Mouse (Mus musculus): ENCODE results near the gene Fgfr2.

Fgfr2 gene

GRCm38 (mm10) chr7:132242617-132243141 lies 880.5 kb downstream of the Fgfr2 start:
- peak; percentile 84 for DNase-seq (ENCODE audit: low read depth, low spot score)

GRCm38 (mm10) chr7:132238921-132239320 lies 884.2 kb downstream of the Fgfr2 start:
- no peak for DNase-seq (ENCODE audit: low read depth, low spot score)

GRCm38 (mm10) chr7:132237191-132237590 lies 886.0 kb downstream of the Fgfr2 start:
- DNase-seq (ENCODE audit: low read depth, low spot score): no peak

- no peak for DNase-seq (ENCODE audit: low read depth, low spot score)
Observed at GRCm38 (mm10) chr7:132236789-132237188, 886.4 kb downstream of the Fgfr2 start.

- peak; percentile 24 for DNase-seq (ENCODE audit: low read depth, low spot score)
Observed at GRCm38 (mm10) chr7:132234250-132234649, 888.9 kb downstream of the Fgfr2 start.

GRCm38 (mm10) chr7:132233732-132234131 lies 889.4 kb downstream of the Fgfr2 start:
- no peak for DNase-seq (ENCODE audit: low read depth, low spot score)

GRCm38 (mm10) chr7:132232937-132233336 lies 890.2 kb downstream of the Fgfr2 start:
- no peak for DNase-seq (ENCODE audit: low read depth, low spot score)

GRCm38 (mm10) chr7:132231476-132231875 lies 891.7 kb downstream of the Fgfr2 start:
- DNase-seq (ENCODE audit: low read depth, low spot score): no peak

- DNase-seq (ENCODE audit: low read depth, low spot score): no peak
Observed at GRCm38 (mm10) chr7:132230961-132231360, 892.2 kb downstream of the Fgfr2 start.

GRCm38 (mm10) chr7:132227075-132227640 lies 896.0 kb downstream of the Fgfr2 start:
- DNase-seq (ENCODE audit: low read depth, low spot score): no peak

- DNase-seq (ENCODE audit: low read depth, low spot score): peak; percentile 86
Observed at GRCm38 (mm10) chr7:132226379-132227074, 896.6 kb downstream of the Fgfr2 start.

- no peak for DNase-seq (ENCODE audit: low read depth, low spot score)
Observed at GRCm38 (mm10) chr7:132223452-132224141, 899.6 kb downstream of the Fgfr2 start.

- no peak for DNase-seq (ENCODE audit: low read depth, low spot score)
Observed at GRCm38 (mm10) chr7:132214031-132214430, 909.1 kb downstream of the Fgfr2 start.

- DNase-seq (ENCODE audit: low read depth, low spot score): peak; percentile 76
Observed at GRCm38 (mm10) chr7:132213460-132213859, 909.7 kb downstream of the Fgfr2 start.

GRCm38 (mm10) chr7:132211920-132212701 lies 911.0 kb downstream of the Fgfr2 start:
- DNase-seq (ENCODE audit: low read depth, low spot score): no peak

- DNase-seq (ENCODE audit: low read depth, low spot score): no peak
Observed at GRCm38 (mm10) chr7:132210616-132211015, 912.5 kb downstream of the Fgfr2 start.

GRCm38 (mm10) chr7:132208946-132209651 lies 914.1 kb downstream of the Fgfr2 start:
- no peak for DNase-seq (ENCODE audit: low read depth, low spot score)

GRCm38 (mm10) chr7:132204073-132204612 lies 919.0 kb downstream of the Fgfr2 start:
- DNase-seq (ENCODE audit: low read depth, low spot score): no peak

GRCm38 (mm10) chr7:132199686-132200085 lies 923.5 kb downstream of the Fgfr2 start:
- DNase-seq (ENCODE audit: low read depth, low spot score): no peak

GRCm38 (mm10) chr7:132198806-132199205 lies 924.3 kb downstream of the Fgfr2 start:
- DNase-seq (ENCODE audit: low read depth, low spot score): no peak

All from ZHBTc4 (cell line).